Comparison of ENCODE assay signal across 9 mouse cellular contexts in genomic region chr2:151575119-151575698, GRCm38 (mm10). TPM values are rescaled to one million over a fixed set of nuclear protein-coding genes. Genes with fewer than 3 reads are reported as not detected.
DNase-seq lines count a peak whose midpoint lies in the region; ATAC-seq lines count a peak whose summit lies in the region.
"Had no signal": no experiment of that assay in that cellular context is flagged by ENCODE, and none has a peak within 500 bp of the region (broad histone marks: within the 10 kb centered on the region; RNA-seq: fewer than 3 reads in every experiment).

No protein-coding gene starts in this region.

- ATAC-seq in kidney, embryonic 14.5 days (ENCODE audit: low FRiP score, low TSS enrichment): peak; percentile 24; the same call in 1 of the 2 replicates
- no peak; the same call in 1 of the 2 replicates for ATAC-seq in stomach, embryonic 16.5 days (ENCODE audit: insufficient read depth, low FRiP score)

- H3K9me3 ChIP-seq in heart, embryonic 10.5 days: no peaks in the 10 kb centered on the region
- no peaks in the 10 kb centered on the region for H3K9me3 ChIP-seq in kidney, embryonic 14.5 days (ENCODE audit: control insufficient read depth, low read length)
- H3K9me3 ChIP-seq in stomach, embryonic 16.5 days (replicated peaks; ENCODE audit: control insufficient read depth, low read length): no peaks in the 10 kb centered on the region

- H3K36me3 ChIP-seq in heart, embryonic 10.5 days: no peaks in the 10 kb centered on the region
- H3K36me3 ChIP-seq in kidney, embryonic 14.5 days (ENCODE audit: control insufficient read depth, insufficient read depth, low read length): no peaks in the 10 kb centered on the region
- no peaks in the 10 kb centered on the region for H3K36me3 ChIP-seq in macrophage (ENCODE audit: inconsistent target)
- no peaks in the 10 kb centered on the region for H3K36me3 ChIP-seq in stomach, embryonic 16.5 days (ENCODE audit: control insufficient read depth, insufficient read depth, low read length)

- peak overlapping the region; percentile 53 for H3K4me3 ChIP-seq in heart, embryonic 10.5 days
- H3K4me3 ChIP-seq in kidney, embryonic 14.5 days (ENCODE audit: low read length): peak overlapping the region; percentile 41
- peak overlapping the region; percentile 44; the same call in 1 of the 2 replicates for H3K4me3 ChIP-seq in macrophage (ENCODE audit: inconsistent target)
- H3K4me3 ChIP-seq in stomach, embryonic 16.5 days (replicated peaks; ENCODE audit: low read length): peak overlapping the region; percentile 47

- H3K4me1 ChIP-seq in heart, embryonic 10.5 days: peaks cover 14% of the 10 kb centered on the region
- H3K4me1 ChIP-seq in kidney, embryonic 14.5 days (ENCODE audit: control insufficient read depth, insufficient read depth, low read length): peaks cover 5% of the 10 kb centered on the region; the same call in 1 of the 2 replicates
- peaks cover 10% of the 10 kb centered on the region; the same call in 1 of the 2 replicates for H3K4me1 ChIP-seq in stomach, embryonic 16.5 days (ENCODE audit: control insufficient read depth, insufficient read depth, low read length)

- peak overlapping the region; percentile 55; the same call in 1 of the 2 replicates for H3K9ac ChIP-seq in kidney, embryonic 14.5 days (ENCODE audit: low read depth, low read length)
- peak overlapping the region; percentile 74 for H3K9ac ChIP-seq in stomach, embryonic 16.5 days (ENCODE audit: low read length)

- 0 out of 2 replicates have a peak, but pooled peaks cover 7% of the 10 kb centered on the region for H3K27me3 ChIP-seq in heart, embryonic 10.5 days (ENCODE audit: insufficient read depth, poor library complexity, severe bottlenecking)
- H3K27me3 ChIP-seq in kidney, embryonic 14.5 days (ENCODE audit: control insufficient read depth, insufficient read depth, low read length): no peaks in the 10 kb centered on the region
- H3K27me3 ChIP-seq in stomach, embryonic 16.5 days (ENCODE audit: control insufficient read depth, insufficient read depth, low read length): no peaks in the 10 kb centered on the region

- WGBS in heart, embryonic 10.5 days: 31% methylated on average over 7 of the region's 7 CpGs
- WGBS in kidney, embryonic 14.5 days: 22% methylated on average over 7 of the region's 7 CpGs
- 29% methylated on average over 7 of the region's 7 CpGs for WGBS in macrophage (ENCODE audit: missing documents)
- WGBS in stomach, embryonic 16.5 days: 25% methylated on average over 7 of the region's 7 CpGs

- peak; percentile 12 for DNase-seq in ovary, postnatal 14 days (ENCODE audit: low spot score)
- no peak for DNase-seq in ovary, adult 18-20 months (ENCODE audit: low spot score)
- peak; percentile 46 to 69 for DNase-seq in cerebellum, postnatal 25 days
- DNase-seq in heart, embryonic 10.5 days (ENCODE audit: low spot score): no peak
- no peak for DNase-seq in spleen, postnatal 4 days (ENCODE audit: low spot score in 2 of 2)

- H3K4me2 ChIP-seq in kidney, embryonic 14.5 days (replicated peaks; ENCODE audit: low read depth, low read length): peak overlapping the region; percentile 69
- H3K4me2 ChIP-seq in stomach, embryonic 16.5 days (ENCODE audit: low read depth, low read length): peak overlapping the region; percentile 87

- peak overlapping the region; percentile 82 for H3K27ac ChIP-seq in heart, embryonic 10.5 days
- peak overlapping the region; percentile 61; the same call in 1 of the 2 replicates for H3K27ac ChIP-seq in kidney, embryonic 14.5 days (ENCODE audit: low read depth, low read length)
- H3K27ac ChIP-seq in macrophage: no peak overlapping the region
- peak overlapping the region; percentile 60; the same call in 1 of the 2 replicates for H3K27ac ChIP-seq in stomach, embryonic 16.5 days (ENCODE audit: low read length)

- no peaks in the 10 kb centered on the region for H3K79me2 ChIP-seq in macrophage (ENCODE audit: inconsistent target)

RNA-seq across cellular contexts. Expression of gene Sdcbp2, which starts 2.8 kb away (rescaled TPM):
- 1.00 and 1.1 TPM in 2 replicates for polyA plus RNA-seq in heart, embryonic 10.5 days (2016; fragmentation: Nextera tagmentation; extraction: Ambion mirVana)
- polyA plus RNA-seq in kidney, embryonic 14.5 days (2014; fragmentation: Nextera tagmentation; extraction: Ambion mirVana): 1.3 and 1.9 TPM in 2 replicates
- 1 to 10 TPM in 4 of 26 experiments, under 1 TPM in 10, not detected in 12; 0.53 to 1.4 (median 0.68) TPM for total RNA-seq in macrophage (2018; cell fraction: chromatin; rRNA removed)
- total RNA-seq in macrophage (2018; cell fraction: cytosol; rRNA removed): under 1 TPM in 9 of 26 experiments, not detected in 17; 0.07 to 0.19 (median 0.14) TPM
- total RNA-seq in macrophage (2018; cell fraction: nucleus; rRNA removed): 1 to 10 TPM in 2 of 26 experiments, under 1 TPM in 13, not detected in 11; 0.37 to 1.5 (median 0.61) TPM
- polyA plus RNA-seq in macrophage (2018): 0.25 TPM in 1 of 3 replicates, not detected in the others
- 25.9 and 36.2 TPM in 2 replicates for polyA plus RNA-seq in stomach, embryonic 16.5 days (2015; fragmentation: Nextera tagmentation; extraction: Ambion mirVana)
- polyA plus RNA-seq: erythroblast, embryonic 14.5 days had no signal

RNA-seq across cellular contexts. Expression of gene Fkbp1a, which starts 32.9 kb away (rescaled TPM):
- polyA plus RNA-seq in heart, embryonic 10.5 days (2016; fragmentation: Nextera tagmentation; extraction: Ambion mirVana): 933 and 973 TPM in 2 replicates
- 573 and 762 TPM in 2 replicates for polyA plus RNA-seq in kidney, embryonic 14.5 days (2014; fragmentation: Nextera tagmentation; extraction: Ambion mirVana)
- total RNA-seq in macrophage (2018; cell fraction: chromatin; rRNA removed): 100 to 1,000 TPM in 1 of 26 experiments, 10 to 100 TPM in 25; 16.2 to 117 (median 43.1) TPM
- total RNA-seq in macrophage (2018; cell fraction: cytosol; rRNA removed): 100 to 1,000 TPM in 22 of 26 experiments, 10 to 100 TPM in 4; 80.0 to 191 (median 136) TPM
- total RNA-seq in macrophage (2018; cell fraction: nucleus; rRNA removed): 100 to 1,000 TPM in 4 of 26 experiments, 10 to 100 TPM in 22; 31.6 to 143 (median 62.3) TPM
- 135 to 176 TPM (median 151 TPM) in 3 replicates for polyA plus RNA-seq in macrophage (2018)
- 553 and 572 TPM in 2 replicates for polyA plus RNA-seq in stomach, embryonic 16.5 days (2015; fragmentation: Nextera tagmentation; extraction: Ambion mirVana)

RNA-seq across cellular contexts. Expression of gene Snph, which starts 57.2 kb away (rescaled TPM):
- polyA plus RNA-seq in heart, embryonic 10.5 days (2016; fragmentation: Nextera tagmentation; extraction: Ambion mirVana): 0.30 and 0.83 TPM in 2 replicates
- polyA plus RNA-seq in kidney, embryonic 14.5 days (2014; fragmentation: Nextera tagmentation; extraction: Ambion mirVana): 0.58 and 0.61 TPM in 2 replicates
- not detected for total RNA-seq in macrophage (2018; cell fraction: chromatin; rRNA removed)
- not detected for total RNA-seq in macrophage (2018; cell fraction: cytosol; rRNA removed)
- total RNA-seq in macrophage (2018; cell fraction: nucleus; rRNA removed): not detected
- polyA plus RNA-seq in macrophage (2018): not detected in 3 replicates
- polyA plus RNA-seq in stomach, embryonic 16.5 days (2015; fragmentation: Nextera tagmentation; extraction: Ambion mirVana): 0.95 and 2.4 TPM in 2 replicates
- polyA plus RNA-seq: erythroblast, embryonic 14.5 days had no signal

Comparison
In these comparisons a context has a peak if more than half of its experiments do, and no peak if none do; other contexts are left out.
1. DNase-seq: peak in ovary, postnatal 14 days (single experiment) and cerebellum, postnatal 25 days (2 of 2); none in ovary, adult 18-20 months (single experiment), heart, embryonic 10.5 days (single experiment) and spleen, postnatal 4 days (0 of 2).
2. Peak in every context shown above with its lines, with median percentiles within 50 percentile points of each other: H3K4me3 ChIP-seq.